Mouse (Mus musculus) ES-E14 (cell line): ENCODE data around the gene Tob1. TPM values are rescaled to one million over a fixed set of nuclear protein-coding genes. Genes with fewer than 3 reads are reported as not detected.

Experiments
- DNase-seq: peaks from one replicate; pipeline ENCODE4 v3.0.0-alpha.2; 2013; ENCODE audit warnings: low read depth, low spot score
- H3K27ac ChIP-seq: 2 replicates; pipeline ENCODE4 v1.5.1; 2012; ENCODE audit warnings: low read depth, mild to moderate bottlenecking, low read length, moderate library complexity, mixed read lengths; ENCODE audit not compliant: poor library complexity, insufficient read depth, severe bottlenecking
- H3K36me3 ChIP-seq: 2 replicates; pipeline ENCODE4 v1.6.1; 2012; ENCODE audit warnings: mild to moderate bottlenecking, low read length, moderate library complexity, mixed read lengths; ENCODE audit not compliant: control insufficient read depth, poor library complexity, insufficient read depth, severe bottlenecking
- H3K4me1 ChIP-seq, 2 experiments: fragments of 150-350 bp in 1 of 2; sonication (generic) in 1 of 2; 2 replicates each; pipeline ENCODE4 v1.6.1; 2012; ENCODE audit warnings: low read length in 2 of 2, mild to moderate bottlenecking in 1 of 2, mixed read lengths in 1 of 2; ENCODE audit not compliant: control insufficient read depth in 2 of 2, insufficient read depth in 2 of 2, poor library complexity in 1 of 2
- H3K4me3 ChIP-seq, 2 experiments: fragments of 150-350 bp in 1 of 2; sonication (generic) in 1 of 2; 2 replicates each; pipeline ENCODE4 v1.5.1; 2012; ENCODE audit warnings: low read length in 2 of 2, low read depth in 1 of 2, mild to moderate bottlenecking in 1 of 2, mixed read lengths in 1 of 2; ENCODE audit not compliant: insufficient read depth in 1 of 2, poor library complexity in 1 of 2, severe bottlenecking in 1 of 2
- H3K9ac ChIP-seq: 2 replicates; pipeline ENCODE4 v1.6.1; 2012; ENCODE audit warnings: low read depth, mild to moderate bottlenecking, low read length, mixed read lengths; ENCODE audit not compliant: poor library complexity, insufficient read depth, severe bottlenecking
- H3K9me3 ChIP-seq: fragments of 150-350 bp; sonication (generic); 2 replicates; pipeline ENCODE4 v1.6.1; 2012; ENCODE audit warnings: low read depth, mild to moderate bottlenecking, low read length; ENCODE audit not compliant: control insufficient read depth, insufficient read depth
- CHD2 ChIP-seq: IDR thresholded peaks from 2 replicates; pipeline ENCODE4 v1.6.1; 2014; ENCODE audit warnings: mild to moderate bottlenecking, low read depth, low read length, inconsistent platforms
- HCFC1 ChIP-seq: IDR thresholded peaks from 2 replicates; pipeline ENCODE4 v1.6.1; 2012; ENCODE audit warnings: low read length, inconsistent platforms, borderline replicate concordance; ENCODE audit not compliant: insufficient read depth
- MAFK ChIP-seq: IDR thresholded peaks from 2 replicates; pipeline ENCODE4 v1.6.1; 2014; ENCODE audit warnings: mild to moderate bottlenecking, low read depth, low read length, inconsistent platforms; ENCODE audit not compliant: insufficient read depth
- ZC3H11A ChIP-seq: IDR thresholded peaks from 2 replicates; pipeline ENCODE4 v1.6.1; 2012; ENCODE audit warnings: low read depth, mild to moderate bottlenecking, inconsistent platforms, low read length, borderline replicate concordance
- ZNF384 ChIP-seq: IDR thresholded peaks from 2 replicates; pipeline ENCODE4 v1.6.1; 2012; ENCODE audit warnings: low read depth, low read length, inconsistent platforms
- in situ Hi-C, 2 experiments: fragments of 600-800 bp; cut with MboI; formaldehyde crosslinking; loops; one replicate each; pipeline ENCODE4 v1.15.1; 2025; ENCODE audit warnings: low sequenced_read_pairs in 2 of 2, inconsistent platforms in 1 of 2; ENCODE audit not compliant: unreplicated experiment in 2 of 2
- total RNA-seq: library from RNA; depleted of rRNA; stranded (reverse); fragments of 300-350 nt; gene quantifications from 2 replicates; pipeline ENCODE4 v1.2.3, GENCODE M21; 2012

Gene Tob1
- total RNA-seq, 1 experiment: 10.8 TPM

GRCm38 (mm10) chr11:94180194-94180593 lies 31.1 kb upstream of the Tob1 start:
- Histone ChIP-seq H3K4me3 (no peak overlapping the region), H3K27ac (peak overlapping the region; percentile 43; the same call in 1 of the 2 replicates), H3K36me3 (no peaks in the 10 kb centered on the region), H3K9ac (no peak overlapping the region), H3K4me1 (peaks cover 19 to 28% of the 10 kb centered on the region in 2 experiments), H3K9me3 (no peaks in the 10 kb centered on the region)
- DNase-seq: no peak
- in situ Hi-C loops: no loop called here
- TF ChIP-seq CHD2 (no peak), ZC3H11A (no peak), MAFK (no peak), HCFC1 (no peak), ZNF384 (no peak)

DNA sequence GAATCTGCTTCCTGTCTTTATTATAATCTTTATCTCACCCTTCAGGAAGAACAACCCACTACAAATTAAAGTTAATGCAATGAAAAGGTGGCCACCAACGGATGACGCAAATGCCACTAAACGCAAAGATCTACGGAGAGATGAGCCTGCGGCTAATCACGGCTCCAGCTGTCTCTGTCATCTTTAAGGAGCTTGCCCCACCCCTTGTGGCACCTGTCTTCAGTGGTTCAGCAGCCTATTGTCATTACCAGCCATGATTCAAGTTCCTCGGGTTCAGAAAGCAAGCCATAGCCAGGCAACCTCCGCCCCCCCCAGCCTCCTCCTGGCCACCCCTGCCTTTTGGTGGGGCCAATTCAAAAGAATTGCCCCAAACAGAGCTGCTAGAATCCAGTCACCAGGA lies 29.6 kb upstream of the Tob1 start:
- Histone ChIP-seq H3K36me3 (no peaks in the 10 kb centered on the region), H3K27ac (no peak overlapping the region), H3K9ac (no peak overlapping the region), H3K4me3 (no peak overlapping the region), H3K9me3 (no peaks in the 10 kb centered on the region), H3K4me1 (peaks cover 19 to 20% of the 10 kb centered on the region in 2 experiments)
- in situ Hi-C loops: no loop called here
- TF ChIP-seq HCFC1 (no peak), ZC3H11A (no peak), ZNF384 (no peak), CHD2 (no peak), MAFK (no peak)
- no peak for DNase-seq

DNA sequence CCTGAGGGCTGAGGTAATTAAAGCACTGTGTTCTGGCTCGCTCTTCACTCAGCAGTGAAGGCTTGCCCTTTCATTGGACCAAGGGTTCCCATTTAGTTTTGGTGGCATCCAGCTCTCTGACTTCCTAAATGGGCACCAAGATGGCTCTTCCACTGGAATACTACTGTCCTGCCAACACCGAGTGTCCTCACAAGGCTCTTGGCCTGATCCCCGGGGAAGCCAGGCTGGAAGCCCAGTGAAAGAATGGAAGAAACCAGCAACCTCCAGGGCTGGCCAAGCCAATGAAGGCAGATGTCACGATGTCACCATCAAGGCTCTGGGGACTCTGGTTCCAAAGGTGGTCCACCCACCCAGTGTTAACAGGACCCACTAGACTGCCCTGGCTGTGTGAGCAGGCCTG lies 28.5 kb upstream of the Tob1 start:
- TF ChIP-seq ZC3H11A (no peak), HCFC1 (no peak), MAFK (no peak), ZNF384 (no peak), CHD2 (no peak)
- DNase-seq: no peak
- no peak overlapping the region for H3K27ac ChIP-seq
- no peaks in the 10 kb centered on the region for H3K9me3 ChIP-seq
- in situ Hi-C loops: no loop called here
- no peak overlapping the region for H3K9ac ChIP-seq
- no peaks in the 10 kb centered on the region for H3K36me3 ChIP-seq
- H3K4me1 ChIP-seq: peaks cover 17 to 18% of the 10 kb centered on the region in 2 experiments
- no peak overlapping the region for H3K4me3 ChIP-seq

DNA sequence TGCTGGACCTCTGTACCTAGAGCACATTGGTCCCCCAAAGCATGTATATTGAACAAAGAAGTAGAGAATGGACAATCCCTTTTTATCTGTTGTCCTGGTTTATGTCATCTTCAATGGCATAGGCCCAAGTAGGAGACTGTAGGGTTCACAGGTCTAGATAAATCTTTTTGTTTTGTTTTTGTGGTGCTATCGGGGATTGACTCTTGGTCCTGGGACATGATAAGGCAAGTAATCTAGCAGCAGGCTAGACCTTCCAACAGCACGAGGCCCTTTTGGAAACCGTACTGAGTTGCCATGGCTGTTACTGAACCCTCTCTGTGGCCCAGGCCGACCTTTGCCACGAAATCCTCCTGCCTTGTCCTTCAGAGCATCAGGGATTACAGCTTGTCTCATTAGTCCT lies 28.1 kb upstream of the Tob1 start:
- Histone ChIP-seq H3K9ac (no peak overlapping the region), H3K4me3 (no peak overlapping the region), H3K36me3 (no peaks in the 10 kb centered on the region), H3K27ac (no peak overlapping the region), H3K9me3 (no peaks in the 10 kb centered on the region), H3K4me1 (peaks cover 14 to 15% of the 10 kb centered on the region in 2 experiments)
- DNase-seq: no peak
- in situ Hi-C loops: no loop called here
- TF ChIP-seq ZC3H11A (no peak), ZNF384 (no peak), CHD2 (no peak), HCFC1 (no peak), MAFK (no peak)

- Histone ChIP-seq H3K27ac (no peak overlapping the region), H3K4me1 (peaks cover 13 to 14% of the 10 kb centered on the region in 2 experiments), H3K9ac (no peak overlapping the region), H3K4me3 (no peak overlapping the region), H3K36me3 (no peaks in the 10 kb centered on the region), H3K9me3 (no peaks in the 10 kb centered on the region)
- no peak for DNase-seq
- in situ Hi-C loops: no loop called here
- TF ChIP-seq CHD2 (no peak), ZC3H11A (no peak)
Measured at GRCm38 (mm10) chr11:94183671-94184070, 27.6 kb upstream of the Tob1 start.
